Mouse (Mus musculus) cortical plate, adult 2 months (tissue): Measurements from ENCODE around the gene Pga5.

Experiments
- CTCF ChIP-seq: fragments of 200-500 bp; IDR thresholded peaks from 2 replicates; pipeline ENCODE4 v1.5.1; 2011; ENCODE audit warnings: mild to moderate bottlenecking, control low read depth, low read length; ENCODE audit not compliant: insufficient read depth; ENCODE audit errors: extremely low read depth
- POLR2A ChIP-seq: fragments of 200-500 bp; IDR thresholded peaks from 2 replicates; pipeline ENCODE4 v1.6.1; 2011; ENCODE audit warnings: mild to moderate bottlenecking, low read length, control low read depth; ENCODE audit not compliant: insufficient read depth; ENCODE audit errors: extremely low read depth

DNA sequence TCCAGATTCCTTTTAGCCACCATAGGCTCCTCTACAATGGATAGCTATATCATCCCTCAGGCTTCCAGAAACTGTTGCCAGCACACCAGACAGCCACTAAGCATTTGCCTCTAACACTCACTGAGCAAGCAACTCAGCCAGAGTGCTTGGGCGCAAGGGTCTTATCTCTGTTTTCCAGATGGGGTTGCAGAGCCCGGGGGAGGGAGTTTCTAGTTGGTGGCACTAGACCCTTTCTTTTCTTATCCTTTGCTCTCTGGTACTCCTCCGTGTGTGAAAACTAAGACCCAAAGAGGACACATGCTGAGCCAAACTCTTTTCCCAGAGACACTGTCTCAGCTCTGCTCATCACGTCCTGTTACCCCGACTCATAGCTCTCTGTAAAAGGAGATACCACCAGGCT is 16.5 kb downstream of the Pga5 start:
- TF ChIP-seq CTCF: no peak
- no peak for TF ChIP-seq POLR2A
